Mouse (Mus musculus) CD8-positive naive resting alpha-beta T cell, adult 2 months (primary cell): ENCODE results near the gene Oog3.

Experiments
- DNase-seq, 2 experiments: peaks; one replicate each; pipeline ENCODE4 v3.0.0; 2022; ENCODE audit warnings: low read depth in 2 of 2, low spot score in 2 of 2

Oog3 gene

DNA sequence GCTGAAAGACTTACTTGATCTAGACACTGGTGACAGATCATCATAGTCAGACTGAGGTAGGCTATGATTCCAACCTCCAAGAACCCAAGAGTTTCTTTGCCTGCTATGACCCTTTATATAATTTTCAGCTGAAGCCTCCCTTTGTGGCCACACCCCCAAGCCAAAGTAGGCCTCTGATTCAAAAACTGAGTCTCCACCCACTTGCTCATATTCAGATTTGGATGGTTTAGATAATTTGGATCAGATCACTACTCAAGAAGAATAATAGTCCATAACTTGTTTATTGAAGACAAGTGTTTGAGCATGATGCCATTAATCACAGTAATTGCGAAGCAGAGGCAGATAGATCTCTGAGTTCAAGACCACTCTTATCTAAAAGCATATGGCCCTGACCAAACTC is at the start of gene Oog3:
Gene Oog3 (minus strand): TSS at position 101 of the 400 bp plus-strand sequence.
- no peak for DNase-seq

DNA sequence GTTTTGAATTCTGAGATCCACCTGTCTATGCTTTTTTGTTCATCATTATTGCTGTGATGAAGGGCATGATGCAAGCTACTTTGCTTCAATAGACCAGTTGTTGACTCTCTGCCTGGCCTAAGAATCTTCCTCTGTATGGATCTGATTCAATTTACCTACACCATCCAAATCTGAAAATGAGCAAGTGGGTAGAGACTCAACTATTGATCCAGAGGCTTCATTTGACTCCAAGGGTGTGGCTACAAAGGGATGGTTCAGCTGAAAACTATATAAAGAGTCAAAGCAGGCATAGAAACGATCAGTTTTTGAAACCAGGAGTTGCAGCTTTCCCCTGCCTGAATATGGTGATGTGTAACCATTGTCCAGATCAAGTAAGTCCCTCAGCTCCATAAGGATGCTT is 28.0 kb upstream of the Oog3 start, which contains the start of gene Oog2:
Gene Oog2 (plus strand): TSS at position 301 of the 400 bp plus-strand sequence.
- DNase-seq: no peak
